Mouse (Mus musculus): ENCODE measurements around the gene Rangrf.
"Not testable (repeated sequence)": the region's sequence is repeated elsewhere in the genome, so short reads cannot be mapped to it uniquely, and the experiment has no call there.

Rangrf gene

GRCm38 (mm10) chr11:68942731-68943130 is 32.3 kb downstream of the Rangrf start:
- no peak for DNase-seq

GRCm38 (mm10) chr11:68940516-68940915 is 34.5 kb downstream of the Rangrf start:
- DNase-seq, result no peak

DNA sequence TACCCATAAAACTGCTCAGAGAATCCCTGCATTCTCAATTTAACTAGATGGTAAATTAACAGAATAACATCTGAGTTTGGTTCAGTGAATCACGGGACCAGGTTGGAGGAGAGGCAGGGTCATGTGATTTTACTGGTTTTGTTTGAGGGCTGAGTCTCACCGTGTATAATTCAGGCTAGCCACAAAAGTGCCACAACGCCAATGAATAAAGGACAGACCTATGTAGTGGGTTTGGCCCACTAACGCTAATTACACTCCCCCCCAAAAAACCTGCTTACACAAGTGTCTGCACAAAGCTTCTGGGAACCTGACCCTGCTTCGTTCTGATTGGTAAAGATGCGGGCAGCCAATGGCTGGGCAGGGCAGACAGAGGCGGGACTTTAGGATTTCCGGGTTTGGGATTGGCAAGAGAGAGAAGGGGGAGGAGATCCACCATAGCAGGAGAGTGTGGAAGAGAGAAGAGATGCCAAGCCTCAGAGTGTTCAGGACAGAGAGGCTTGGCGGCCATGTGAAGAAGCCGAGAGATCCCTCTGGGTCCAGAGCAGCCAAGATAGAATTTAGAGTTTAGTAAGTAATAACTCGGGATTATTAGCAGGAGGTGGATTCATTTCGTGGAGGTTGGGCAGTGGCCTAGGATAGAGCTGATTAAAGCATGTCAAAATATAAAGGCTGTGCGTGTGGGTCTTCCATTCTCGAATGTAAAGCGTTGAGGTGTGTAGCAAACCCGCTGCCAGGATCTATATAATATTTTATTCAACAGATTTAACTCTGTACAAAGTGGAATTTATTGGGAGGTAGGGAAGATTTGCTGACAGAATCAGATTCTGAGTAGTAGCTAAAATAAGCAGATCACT is 35.3 kb downstream of the Rangrf start:
- DNase-seq, result peak; percentile 84

GRCm38 (mm10) chr11:68936951-68937350 is 38.0 kb downstream of the Rangrf start:
- not testable (repeated sequence) for DNase-seq

DNA sequence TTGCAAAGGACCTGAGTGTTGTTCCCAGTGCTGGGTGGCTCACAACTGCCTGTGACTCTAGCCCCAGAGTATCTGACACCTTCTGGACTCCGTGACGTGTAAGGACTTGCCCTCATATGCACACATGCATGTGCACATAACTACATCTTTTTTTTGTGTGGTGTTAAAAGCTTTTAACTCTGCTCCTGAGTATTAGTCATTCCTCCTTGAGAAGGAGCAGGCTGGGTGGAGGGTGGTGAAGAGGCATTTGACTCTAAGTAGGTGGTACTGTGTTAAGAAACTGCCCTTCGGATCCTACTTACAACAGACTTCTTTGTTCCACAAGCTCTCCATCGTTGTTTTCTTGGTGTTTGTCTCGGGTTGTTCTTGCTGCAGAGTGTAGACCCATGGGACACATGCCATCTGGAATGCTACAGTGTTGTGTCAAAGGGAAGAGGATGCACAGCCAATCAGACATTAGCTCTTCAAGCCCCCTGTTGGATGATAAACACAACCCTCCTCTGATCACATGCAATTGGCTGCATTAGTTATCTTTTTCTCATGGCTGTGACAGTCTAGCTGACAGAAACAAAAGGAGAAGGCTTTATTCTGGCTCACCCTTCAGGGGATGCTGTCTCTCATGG is 41.0 kb downstream of the Rangrf start:
- DNase-seq, result no peak

GRCm38 (mm10) chr11:68929947-68930346 is 45.0 kb downstream of the Rangrf start:
- no peak for DNase-seq

DNA sequence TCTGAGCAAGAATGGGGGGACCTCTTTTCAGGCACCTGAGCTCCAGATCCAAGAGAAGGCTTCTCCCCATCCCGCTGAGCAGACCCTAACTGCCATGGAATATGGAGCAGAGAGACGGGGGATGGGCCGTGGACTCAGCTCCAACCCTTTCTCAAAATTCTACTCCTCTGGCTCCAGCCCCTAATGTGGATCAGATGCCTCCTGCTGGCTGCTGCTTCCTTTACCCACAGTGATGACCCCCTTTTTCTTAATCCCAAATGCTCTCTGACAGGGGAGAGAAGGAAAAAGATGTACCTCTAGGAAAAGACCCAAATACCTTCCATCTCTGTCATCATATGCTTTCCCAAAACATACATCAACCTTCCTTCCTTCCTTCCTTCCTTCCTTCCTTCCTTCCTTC is 48.0 kb downstream of the Rangrf start, which contains the start of gene Odf4:
TSS of gene Odf4 (minus strand) at position 101 of the 400 bp plus-strand sequence.
- no peak for DNase-seq

GRCm38 (mm10) chr11:68924749-68925148 is 50.2 kb downstream of the Rangrf start:
- DNase-seq, result no peak

- DNase-seq, result no peak
Measured at GRCm38 (mm10) chr11:68923191-68923590, 51.8 kb downstream of the Rangrf start.
